Mouse (Mus musculus) common myeloid progenitor, adult 5-6 weeks (primary cell): ENCODE measurements at regions not wholly inside any gene's neighbourhood (a gene's known extent, or its start where the extent isn't known, plus 50 kb on each side); places are given as distances from the start of the nearest gene placed in this dataset.
"Not testable (repeated sequence)": the region's sequence is repeated elsewhere in the genome, so short reads cannot be mapped to it uniquely, and the experiment has no call there.

Experiments used
- ATAC-seq: replicated peaks from 2 replicates; pipeline ENCODE4 v1.8.0; 2016; ENCODE audit warnings: low read depth, mild to moderate bottlenecking, moderate TSS enrichment, inconsistent platforms; ENCODE audit not compliant: poor library complexity, severe bottlenecking

DNA sequence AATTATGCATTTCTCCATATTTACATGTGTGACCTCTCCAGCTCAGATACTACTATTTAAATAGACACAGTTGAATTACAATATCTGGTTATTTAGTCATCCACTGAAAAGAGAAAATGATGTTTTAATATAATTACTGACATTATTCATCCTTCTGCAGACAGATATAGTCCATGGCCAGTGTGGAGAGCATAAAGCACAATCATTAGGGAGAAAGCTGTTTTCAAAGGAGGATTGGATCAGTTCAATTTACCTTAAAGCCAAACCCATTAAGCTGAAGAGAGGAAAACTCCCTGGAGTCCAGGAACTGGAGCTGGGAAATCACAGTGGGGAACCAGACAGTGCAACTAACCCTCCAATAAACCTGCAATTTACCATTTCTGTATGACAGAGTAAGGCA is 339.8 kb upstream of the Rgs17 start:
- ATAC-seq: no peak

DNA sequence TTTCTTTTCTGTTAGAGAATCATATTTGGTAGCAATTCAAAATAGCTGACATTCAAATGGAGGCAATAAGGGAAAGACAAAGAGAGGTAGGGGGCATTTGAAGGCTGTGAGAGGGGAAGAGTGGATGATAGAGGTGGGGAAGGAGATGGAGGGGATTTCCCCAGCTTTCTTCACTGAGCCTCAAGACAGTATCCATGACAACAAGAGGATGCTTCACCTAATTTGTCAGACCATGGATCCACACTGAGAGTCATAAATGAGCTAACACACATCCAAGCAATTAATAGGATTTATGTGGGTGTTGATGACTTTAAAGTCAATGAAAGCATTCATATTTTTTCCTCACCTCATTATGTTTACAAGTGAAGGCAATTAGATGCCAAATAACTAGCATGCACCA is 343.5 kb upstream of the Rgs17 start:
- no peak for ATAC-seq

DNA sequence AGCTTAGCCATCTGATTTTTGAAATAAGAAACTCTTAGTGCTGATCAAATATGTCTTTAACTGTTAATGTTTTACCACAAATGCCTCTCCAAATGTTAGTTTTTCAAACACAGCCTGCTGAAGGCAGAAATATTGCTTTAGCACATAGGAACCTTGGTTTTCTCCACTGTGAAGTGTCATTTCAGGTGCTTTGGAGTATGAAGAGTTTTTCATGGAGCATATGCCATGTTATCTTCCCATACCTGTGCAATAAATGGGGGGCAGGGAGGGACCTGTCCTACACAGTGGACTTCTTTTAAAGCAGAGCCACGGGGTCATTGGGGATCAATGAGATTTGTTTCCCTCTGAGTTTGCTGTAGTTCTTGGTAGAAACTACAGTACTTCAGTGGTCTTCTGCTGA is 369.2 kb upstream of the Rgs17 start:
- ATAC-seq: no peak

DNA sequence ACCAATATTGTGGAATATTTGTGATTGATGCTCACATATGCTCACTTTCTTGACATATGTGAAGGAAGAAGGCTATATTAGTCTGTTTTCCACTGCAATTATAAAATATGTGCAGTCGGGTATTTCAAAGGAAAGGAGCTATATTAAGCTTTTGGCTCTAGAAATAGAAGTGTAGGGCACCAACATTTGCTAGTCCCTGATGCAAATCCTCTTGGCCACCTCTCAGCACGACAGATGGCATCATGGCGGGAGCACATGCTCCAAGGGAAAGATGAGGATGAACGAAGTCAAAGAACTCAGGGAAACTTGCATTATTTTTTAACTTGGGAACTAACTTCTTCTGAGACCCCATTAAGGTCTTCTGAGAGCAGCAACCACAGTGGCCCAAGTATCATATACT is 374.4 kb upstream of the Rgs17 start:
- ATAC-seq: no peak

DNA sequence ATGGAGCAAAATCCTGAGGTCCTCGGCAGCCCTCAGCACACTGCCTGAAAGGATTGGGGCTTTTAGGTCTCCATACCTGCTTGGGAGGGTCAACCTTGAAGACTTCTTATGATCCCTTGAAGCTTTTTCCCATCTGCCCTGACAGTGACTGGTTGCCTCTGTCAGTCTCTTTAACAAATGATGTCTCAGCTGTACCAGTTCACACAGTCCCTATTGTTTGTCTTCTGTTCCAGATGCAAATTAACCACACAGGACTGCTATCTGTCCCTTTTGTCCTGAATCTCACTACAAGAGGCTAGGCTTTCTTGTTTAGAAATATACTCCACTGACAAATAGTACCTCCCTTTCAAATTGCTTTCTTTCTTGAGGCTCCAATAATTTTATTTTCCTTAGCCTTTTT is 375.6 kb upstream of the Rgs17 start:
- ATAC-seq: no peak

DNA sequence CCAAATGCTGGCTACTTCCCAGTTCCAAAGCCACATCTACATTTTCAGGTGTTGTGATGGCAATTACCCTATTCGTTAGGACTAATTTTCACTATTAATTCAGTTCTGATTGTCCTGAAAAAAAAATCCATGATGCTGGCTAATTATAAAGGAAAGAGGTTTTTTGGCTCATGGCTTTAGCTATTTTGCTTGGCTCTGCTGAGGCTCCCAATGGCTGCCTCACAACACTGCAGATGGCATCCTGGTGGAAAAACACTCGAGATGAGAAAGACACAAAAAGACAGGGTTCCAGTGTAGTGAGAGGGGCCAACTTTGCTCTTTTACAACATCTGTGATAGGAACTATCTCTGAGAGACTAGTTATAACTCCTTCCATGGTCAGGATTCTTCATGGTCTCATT is 376.5 kb upstream of the Rgs17 start:
- ATAC-seq: no peak

DNA sequence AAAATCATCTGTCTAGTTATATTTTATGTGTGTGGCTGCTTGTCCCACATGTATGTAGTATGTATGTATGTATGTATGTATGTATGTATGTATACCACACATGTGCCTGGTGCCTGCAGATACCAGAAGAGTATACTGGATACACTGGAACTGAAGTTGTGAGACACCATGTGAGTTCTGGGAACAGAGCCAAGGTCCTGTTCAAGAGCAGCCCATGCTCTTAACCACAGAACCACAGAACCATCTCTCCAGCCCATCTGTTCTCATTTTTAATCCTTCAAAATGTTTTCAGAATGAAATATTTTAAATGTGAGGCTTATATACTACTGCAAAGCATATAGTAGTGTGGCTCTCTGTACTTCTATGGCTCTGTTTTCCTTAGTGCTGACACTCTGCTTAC is 379.3 kb upstream of the Rgs17 start:
- ATAC-seq: peak; percentile 96

DNA sequence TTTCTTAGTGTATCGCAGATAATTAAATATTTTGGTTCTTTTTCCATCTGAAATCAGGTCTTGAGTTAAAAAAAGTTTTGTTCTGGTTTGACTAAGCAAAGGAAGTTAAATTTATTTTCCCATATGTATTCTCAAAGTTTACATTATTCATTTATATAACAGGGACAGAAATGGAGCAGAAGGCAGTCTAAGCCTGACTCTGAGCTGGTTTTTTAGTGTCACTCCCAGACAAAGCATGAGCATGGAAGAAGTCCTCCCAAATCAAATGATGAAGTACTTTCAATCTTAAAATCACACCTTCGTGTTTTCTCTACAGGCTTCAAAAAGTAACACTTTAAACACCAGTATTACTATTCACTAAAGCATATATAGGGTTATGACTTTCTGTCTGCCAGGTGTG is 387.2 kb upstream of the Rgs17 start:
- no peak for ATAC-seq

DNA sequence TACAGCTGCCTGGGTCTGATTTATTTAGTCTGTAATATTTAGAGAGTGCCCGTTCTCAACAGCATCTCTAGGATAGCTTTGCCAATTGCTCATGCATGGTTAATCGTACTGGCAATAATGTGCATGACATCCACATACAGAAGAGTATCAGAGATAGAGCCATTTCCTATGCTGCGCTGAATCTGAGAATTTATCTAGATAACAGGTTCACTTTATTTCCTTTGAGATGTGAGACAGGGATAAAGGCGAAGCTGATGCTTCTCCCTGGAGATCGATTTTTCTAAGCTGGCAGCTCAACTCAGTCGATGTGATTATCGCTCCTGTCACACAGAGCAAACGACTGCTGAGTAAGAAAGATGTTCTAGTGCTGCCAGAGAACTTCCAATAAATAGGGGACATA is 416.7 kb upstream of the Oprm1 start:
- no peak for ATAC-seq

DNA sequence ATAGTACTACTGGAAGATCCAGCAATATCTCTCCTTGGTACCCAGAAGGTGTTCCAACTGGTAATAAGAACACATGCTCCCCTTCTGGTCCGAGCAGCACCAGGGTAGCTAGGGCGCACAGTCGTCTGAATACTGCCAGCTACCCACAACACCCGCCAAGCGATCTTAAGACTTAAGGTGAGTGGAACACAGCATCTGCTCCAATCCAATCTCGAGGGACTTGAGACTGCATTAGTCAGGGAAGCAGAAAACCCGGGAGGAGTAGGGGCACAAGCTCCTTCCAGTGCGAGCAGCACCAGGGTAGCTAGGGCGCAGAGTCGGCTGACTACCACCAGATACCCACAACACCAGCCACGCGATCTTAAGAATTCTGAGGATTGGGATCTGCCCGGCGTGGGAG is 409.1 kb upstream of the Oprm1 start:
- not testable (repeated sequence) for ATAC-seq

DNA sequence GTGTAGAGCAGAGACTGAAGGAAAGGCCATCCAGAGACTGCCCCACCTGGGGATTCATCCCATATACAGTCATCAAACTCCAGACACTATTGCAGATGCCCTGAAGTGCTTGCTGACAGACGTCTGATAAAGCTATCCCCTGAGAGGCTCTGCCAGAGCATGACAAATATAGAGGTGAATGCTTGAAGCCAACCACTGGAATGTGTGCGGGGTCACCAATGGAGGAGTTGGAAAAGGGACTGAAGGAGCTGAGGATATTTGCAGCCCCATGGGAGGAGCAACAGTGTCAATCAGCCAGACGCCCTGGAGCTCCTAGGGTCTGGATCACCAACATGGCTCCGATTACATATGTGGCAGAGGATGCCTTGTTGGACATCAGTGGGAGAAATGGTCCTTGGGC is 392.1 kb upstream of the Oprm1 start:
- ATAC-seq: no peak

DNA sequence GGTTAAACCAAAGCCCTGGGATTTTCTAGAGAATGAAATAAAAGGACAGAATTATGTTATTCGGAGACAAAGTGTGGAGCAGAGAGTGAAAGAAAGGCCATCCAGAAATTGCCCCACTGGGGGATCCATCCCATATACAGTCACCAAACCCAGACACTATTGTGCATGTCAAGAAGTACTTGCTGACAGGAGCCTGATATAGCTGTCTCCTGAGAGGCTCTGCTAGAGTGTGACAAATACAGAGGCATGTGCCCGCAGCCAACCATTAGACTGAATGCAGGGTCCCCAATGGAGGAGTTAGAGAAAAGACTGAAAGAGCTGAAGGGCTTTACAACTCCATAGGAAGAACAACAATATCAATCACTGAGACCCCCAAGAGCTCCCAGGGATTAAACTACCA is 386.6 kb upstream of the Oprm1 start:
- ATAC-seq: no peak

DNA sequence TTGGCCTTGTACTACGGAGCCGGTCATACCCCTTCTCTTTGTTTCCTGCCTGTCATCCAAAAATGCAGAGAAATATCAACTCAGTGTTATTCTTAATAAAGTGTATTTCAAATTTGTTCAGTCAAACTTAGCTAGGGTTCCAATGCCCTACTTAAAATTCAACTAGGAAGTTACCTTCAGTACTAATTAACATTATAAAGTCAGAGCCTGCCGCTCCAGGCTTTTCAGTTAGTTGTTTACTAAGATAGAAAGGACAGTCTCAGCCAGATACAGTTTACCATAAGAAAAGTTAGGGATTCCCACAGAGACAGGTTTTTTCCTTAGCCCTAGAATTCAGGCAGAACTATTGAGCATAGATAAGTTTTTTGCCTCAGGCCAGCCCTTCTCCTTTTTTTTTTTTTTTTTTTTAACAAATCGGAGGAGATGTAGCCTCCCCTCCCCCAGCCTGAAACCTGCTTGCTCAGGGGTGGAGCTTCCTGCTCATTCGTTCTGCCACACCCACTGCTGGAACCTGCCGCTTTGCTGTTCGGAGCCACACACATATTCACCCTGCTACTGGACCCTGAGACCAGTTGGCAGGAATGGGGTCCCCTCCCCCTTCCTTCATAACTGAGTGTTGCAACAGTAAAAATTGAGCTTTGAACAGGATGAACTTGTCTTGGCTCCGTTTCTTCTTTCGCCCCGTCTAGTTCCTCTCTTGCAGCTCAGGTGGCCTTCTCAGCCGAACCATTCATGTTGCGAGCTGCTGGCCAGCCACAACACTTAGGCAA is 340.8 kb upstream of the Oprm1 start:
- ATAC-seq: 0 out of 2 replicates have a peak, but pooled peaks have one; percentile 29

DNA sequence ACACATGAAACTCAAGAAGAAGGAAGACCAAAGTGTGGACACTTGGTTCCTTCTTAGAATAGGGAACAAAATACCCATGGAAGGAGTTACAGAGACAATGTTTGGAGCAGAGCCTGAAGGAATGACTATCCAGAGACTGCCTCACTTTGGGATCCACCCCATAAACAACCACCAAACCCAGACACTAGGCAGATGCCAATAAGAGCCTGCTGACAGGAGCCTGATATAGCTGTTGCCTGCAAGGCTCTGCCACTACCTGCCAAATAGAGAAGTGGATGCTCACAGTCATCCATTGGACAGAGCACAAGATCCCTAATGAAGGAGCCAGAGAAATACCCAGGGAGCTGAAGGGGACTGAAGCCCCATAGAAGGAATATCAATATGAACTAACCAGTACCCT is 340.1 kb upstream of the Oprm1 start:
- not testable (repeated sequence) for ATAC-seq

DNA sequence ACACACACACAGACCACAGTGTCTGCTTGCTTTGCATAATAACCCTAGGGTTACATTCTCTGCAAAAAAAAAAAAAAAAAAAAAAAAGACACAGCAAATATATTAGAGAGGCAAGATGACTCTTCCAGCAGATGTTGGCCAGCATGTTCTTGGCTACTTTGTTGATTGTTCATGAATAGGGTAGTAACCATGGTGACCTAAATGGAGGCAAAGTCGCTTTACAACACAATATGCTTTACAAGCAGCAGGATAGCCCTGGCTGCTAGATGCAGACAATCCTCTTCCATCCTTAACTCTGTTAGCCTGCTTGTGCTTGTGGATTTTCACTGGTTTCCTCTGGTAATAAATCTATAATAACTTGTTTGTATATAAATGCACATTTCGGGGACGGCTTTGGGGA is 292.5 kb upstream of the Oprm1 start:
- no peak for ATAC-seq

DNA sequence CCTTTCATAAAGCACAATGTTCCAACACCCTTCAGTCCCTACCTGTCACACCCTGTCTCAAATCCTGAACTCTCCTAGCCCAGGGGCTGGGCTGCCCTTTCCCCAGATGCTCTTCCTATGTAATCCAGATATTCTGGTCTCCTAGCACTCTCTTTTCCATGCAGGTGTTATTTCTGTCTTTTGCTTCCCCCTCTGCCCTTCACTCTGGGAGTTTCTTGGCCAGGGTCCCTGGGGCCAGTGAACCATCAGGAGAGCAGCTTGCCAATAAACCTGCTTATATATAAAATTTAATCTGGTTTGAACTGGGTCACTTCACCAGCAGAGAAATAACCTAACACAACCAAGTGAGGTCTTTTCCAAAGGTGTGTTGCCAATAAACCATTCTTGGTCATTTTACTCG is 278.0 kb upstream of the Oprm1 start:
- no peak for ATAC-seq

DNA sequence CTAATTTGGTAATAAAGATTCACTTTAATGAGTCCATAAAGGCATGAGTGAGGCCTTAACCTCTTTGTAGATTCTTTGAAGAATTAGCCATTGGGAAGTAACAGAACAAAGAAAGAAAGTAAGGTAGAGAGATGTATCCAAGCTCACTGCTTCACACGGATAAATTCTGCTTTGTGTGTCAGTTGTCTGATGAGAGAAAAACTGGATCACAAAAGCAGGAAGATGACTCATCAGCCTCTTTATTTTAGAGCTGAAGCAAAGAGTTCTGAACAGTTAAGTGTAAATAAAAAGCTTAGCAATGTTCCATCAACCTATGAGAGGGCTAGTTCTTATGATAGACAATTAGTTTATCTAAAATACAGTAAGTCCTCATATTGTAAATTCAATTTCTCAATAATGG is 269.7 kb upstream of the Oprm1 start:
- no peak for ATAC-seq

DNA sequence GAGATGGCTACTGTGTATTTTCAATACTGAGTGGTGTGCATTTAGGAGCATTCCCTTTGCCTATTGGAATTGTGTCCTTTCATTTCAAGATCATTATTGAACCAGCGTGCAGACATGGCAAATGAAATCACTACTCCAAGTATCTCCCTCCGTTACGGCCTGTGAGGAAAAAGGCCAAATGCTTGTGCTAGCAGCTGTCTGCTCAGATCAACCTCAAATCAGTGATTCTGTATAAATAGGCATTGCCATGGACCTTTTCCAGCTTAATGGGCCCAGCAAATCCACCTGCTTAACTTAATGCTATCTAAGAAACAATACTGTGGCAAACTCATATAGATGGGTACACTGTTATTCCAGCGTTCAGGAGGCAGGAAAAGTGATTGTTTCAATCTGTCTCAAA is 265.6 kb upstream of the Oprm1 start:
- no peak for ATAC-seq

DNA sequence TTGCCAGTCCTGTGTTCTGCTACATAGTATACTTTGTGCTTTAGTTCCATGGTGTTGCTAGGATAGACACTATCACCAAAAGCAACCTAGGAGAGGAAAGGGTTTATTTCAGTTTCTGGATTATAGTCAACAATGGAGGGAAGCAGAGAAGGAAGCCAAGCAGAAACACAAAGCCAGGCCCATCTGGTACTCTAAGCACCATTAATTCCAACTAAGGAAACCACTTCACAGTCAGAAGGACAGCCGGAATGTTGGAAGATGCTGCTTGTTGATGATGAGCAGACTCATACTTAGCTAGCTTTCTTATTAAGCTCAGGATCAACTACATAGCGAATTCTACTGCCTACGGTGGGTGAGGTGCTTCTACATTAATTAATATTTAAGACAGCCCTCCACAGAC is 263.2 kb upstream of the Oprm1 start:
- no peak for ATAC-seq

DNA sequence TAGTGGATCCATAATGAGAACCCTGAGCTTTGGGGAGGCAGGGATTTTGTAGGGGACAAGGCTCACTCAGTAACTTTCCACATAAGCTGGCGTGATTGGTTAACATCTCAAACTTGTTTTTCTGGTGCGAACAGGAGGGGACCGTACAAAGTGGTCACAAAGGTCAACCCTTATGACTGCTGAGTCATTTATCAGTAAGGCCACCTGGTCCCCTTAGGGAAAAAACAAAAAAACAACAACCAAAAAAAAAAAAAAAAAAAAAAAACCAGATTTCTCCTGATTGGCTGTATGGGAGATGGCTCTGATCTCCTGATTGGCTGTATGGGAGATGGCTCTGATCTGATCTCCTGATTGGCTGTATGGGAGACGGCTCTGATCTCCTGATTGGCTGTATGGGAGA is 244.0 kb upstream of the Oprm1 start:
- ATAC-seq: no peak

DNA sequence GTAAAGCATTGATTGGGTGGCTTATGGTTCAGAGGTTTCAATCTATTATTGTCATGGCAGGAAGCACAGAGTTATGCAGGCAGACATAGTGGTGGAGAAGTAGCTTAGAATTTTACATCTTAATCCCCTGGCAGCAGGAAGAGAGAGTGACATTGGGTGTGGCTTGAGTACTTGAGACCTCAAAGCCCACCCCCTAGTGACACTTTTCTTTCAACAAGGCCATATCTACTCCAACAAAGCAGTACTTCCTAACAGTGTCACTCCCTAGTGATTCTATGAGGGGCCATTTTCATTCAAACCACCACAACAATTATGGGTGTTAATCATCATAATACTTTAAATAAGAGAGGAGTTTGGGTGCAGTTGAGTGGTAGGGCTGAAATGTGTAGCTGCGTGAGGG is 195.8 kb upstream of the Oprm1 start:
- ATAC-seq: no peak

DNA sequence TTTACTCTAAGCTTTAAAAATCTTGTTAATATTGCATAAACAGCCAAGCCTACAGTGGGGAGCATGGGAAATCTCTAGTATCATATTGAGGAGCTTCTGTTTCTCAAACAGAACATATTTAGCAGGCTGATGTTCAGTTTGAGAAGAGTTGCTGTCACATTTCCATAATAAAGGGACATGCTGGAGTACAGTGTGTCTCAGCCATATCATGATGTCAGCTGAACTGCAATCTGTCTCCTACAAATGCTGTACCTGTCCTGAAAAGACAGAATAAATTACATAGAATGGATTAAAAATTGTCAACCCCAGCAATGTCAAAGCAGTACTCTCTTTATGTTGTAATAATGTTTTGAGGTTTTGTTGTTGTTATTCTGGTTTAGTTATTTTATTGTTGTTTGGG is 179.7 kb upstream of the Oprm1 start:
- ATAC-seq: no peak

DNA sequence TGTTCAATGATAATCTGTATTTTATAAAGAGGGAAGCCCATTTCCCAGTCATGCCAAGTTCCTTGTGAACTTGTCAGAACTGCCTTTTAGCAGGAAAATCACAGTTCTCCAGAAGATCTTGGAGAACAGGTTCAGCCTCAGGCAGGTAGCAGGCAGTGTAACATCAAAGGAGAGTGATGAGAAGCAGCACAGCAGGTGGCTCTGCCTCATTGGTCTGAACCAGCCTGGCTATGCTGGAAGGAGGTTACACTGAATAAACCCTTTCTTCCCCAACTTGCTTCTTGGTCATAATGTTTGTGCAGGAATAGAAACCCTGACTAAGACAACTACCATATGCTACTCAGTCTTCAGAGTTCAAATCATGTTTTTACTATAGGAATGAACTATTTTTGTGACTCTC is 172.5 kb upstream of the Oprm1 start:
- ATAC-seq: not testable (repeated sequence)
